Mouse (Mus musculus): ENCODE measurements around the gene Serpinb1b. TPM values are rescaled to one million over a fixed set of nuclear protein-coding genes. Genes with fewer than 3 reads are reported as not detected.
"Not testable (repeated sequence)": the region's sequence is repeated elsewhere in the genome, so short reads cannot be mapped to it uniquely, and the experiment has no call there.

The Serpinb1b gene
- 5.1 TPM for polyA plus RNA-seq (2021)

DNA sequence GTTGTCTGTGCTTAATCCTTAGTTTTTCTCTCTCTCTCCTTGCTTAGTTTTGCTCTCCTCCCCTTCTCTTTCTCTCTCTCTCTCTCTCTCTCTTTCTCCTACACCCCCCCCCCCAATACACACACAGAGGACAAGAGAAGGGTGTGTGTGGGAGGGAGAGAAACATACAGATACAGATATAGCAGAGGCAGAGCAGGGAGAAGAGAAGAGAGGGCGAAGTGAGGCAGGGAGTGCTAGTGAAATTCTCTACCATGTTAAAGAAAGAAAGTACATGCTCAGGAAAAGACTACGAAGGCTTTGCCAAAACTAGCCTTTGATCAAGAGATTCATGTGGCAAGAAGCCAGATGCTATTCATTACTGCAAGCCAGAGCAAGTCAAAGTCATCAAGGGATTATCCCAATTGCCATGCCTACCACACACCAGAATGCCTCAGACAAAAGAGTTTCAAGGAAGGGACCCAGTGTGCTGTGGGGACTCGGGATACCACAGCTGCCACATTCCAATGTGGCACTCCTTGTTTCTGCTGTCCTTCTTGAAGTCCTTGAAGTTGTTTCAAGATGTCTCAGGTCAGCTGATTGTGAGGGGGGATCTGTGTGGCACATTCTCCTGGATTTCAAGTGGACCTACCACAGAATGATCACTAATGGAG is at the start of gene Serpinb1b:
Gene Serpinb1b, plus strand, starts transcription at position 520 of the 650 bp plus-strand sequence.
- DNase-seq (ENCODE audit: low read depth, low spot score), result no peak
- POLR2A ChIA-PET, result no interaction called here
- CTCF ChIA-PET, result interaction anchor here (1.8 kb wide), 1 partner anchor 175 kb away, joined by 8 read pairs; no protein-coding TSS in a partner anchor
- in situ Hi-C loops (cut with MboI; ENCODE audit: low pct_unique_long_range_greater_than_20kb), result loop anchor here (10.0 kb wide), 1 partner anchor 687 kb away; no protein-coding TSS in a partner anchor
- peak; percentile 54 for ATAC-seq
- TF ChIP-seq CTCF (IDR thresholded peaks at IDR 0.05), result no peak
- H3K27me3 ChIP-seq, result no peaks in the 10 kb centered on the region

DNA sequence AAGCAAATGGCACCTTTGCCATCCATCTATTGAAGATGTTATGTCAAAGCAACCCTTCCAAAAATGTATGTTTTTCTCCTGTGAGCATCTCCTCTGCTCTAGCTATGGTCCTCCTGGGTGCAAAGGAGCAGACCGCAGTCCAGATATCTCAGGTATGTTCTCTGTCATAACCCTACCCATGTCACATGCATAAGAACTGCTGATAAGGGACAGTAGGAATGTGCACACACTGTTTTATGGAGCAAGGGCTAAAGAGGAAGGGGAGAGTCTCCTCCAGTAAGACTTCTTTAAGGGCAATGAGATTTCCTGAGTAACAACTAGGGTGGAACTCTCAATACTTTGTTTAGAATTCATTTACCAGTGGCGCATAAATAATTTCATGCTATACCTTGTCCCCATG is 48.9 kb upstream of the Serpinb1b start:
- in situ Hi-C loops (cut with MboI; ENCODE audit: low pct_unique_long_range_greater_than_20kb); POLR2A ChIA-PET; H3K27me3 ChIP-seq; ATAC-seq; CTCF ChIA-PET; DNase-seq (ENCODE audit: low read depth, low spot score): not testable (repeated sequence)

DNA sequence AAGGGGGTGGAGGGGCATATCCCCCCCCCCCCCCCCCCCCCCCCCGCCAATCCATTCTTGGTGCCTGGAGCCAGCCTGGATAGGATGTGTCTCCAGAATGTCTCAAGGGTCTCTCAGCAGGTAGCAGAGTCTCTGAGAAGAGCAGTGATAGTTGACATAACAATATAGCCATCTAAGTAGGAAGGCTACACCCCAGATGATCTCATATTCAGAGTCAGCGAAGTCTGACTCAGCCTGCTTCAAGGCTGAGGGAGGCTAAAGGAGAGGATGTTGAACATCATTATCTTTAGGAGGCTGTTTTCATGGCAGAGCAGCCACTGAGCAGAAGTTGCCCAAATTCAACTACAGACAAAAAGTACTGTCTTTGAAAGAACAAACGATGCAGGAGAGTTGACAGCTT is 48.1 kb upstream of the Serpinb1b start:
- DNase-seq (ENCODE audit: low read depth, low spot score), result no peak
- POLR2A ChIA-PET, result no interaction called here
- TF ChIP-seq CTCF (IDR thresholded peaks at IDR 0.05), result no peak
- CTCF ChIA-PET, result interaction anchor here (1.2 kb wide), 1 partner anchor 44 kb away, joined by 3 read pairs; no protein-coding TSS in a partner anchor
- in situ Hi-C loops (cut with MboI; ENCODE audit: low pct_unique_long_range_greater_than_20kb), result no loop called here
- no peaks in the 10 kb centered on the region for H3K27me3 ChIP-seq
- no peak for ATAC-seq

DNA sequence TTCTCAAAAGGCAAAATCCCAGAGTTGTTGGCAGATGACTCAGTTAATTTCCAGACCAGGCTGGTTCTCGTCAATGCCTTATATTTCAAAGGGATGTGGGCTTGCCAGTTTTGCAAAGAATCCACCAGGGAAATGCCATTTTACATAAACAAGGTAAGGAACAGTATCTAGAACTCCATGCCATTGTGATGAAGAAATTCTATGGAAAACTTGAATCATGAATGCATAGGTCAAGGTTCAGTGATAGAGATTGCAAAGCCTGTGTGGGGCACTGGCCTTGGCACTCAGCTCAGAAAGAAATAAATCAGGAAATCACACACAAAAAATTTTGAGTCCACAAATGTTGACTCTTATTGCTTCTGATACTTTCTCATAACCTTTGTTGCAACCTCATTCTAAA is 42.9 kb upstream of the Serpinb1b start:
- no peaks in the 10 kb centered on the region for H3K27me3 ChIP-seq
- ATAC-seq, result no peak
- DNase-seq (ENCODE audit: low read depth, low spot score), result no peak
- ChIA-PET CTCF (no interaction called here), POLR2A (no interaction called here)
- no peak for TF ChIP-seq CTCF (IDR thresholded peaks at IDR 0.05)
- in situ Hi-C loops (cut with MboI; ENCODE audit: low pct_unique_long_range_greater_than_20kb), result no loop called here

DNA sequence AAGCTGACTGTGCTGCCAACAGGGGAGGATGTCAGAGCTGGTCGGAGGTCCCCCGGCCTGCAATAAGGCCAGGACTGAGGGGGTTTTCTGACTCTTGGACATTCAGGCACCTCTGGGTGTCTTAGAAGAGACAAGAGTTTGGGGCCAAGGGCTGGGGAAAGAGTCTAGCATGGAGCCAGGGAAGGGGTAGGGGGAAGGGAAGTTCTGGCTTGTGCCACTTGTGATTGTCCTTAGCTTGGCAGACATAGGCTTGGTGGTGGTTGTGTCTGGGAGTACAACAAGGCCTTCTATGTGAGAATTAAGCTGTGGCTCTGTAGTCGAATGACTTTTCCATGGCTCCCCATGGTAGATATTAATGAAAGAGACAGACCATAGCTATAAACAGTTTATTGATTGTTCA is 34.8 kb upstream of the Serpinb1b start:
- TF ChIP-seq CTCF (IDR thresholded peaks at IDR 0.05), result no peak
- ChIA-PET POLR2A (no interaction called here), CTCF (no interaction called here)
- DNase-seq (ENCODE audit: low read depth, low spot score), result no peak
- in situ Hi-C loops (cut with MboI; ENCODE audit: low pct_unique_long_range_greater_than_20kb), result no loop called here
- H3K27me3 ChIP-seq, result no peaks in the 10 kb centered on the region
- ATAC-seq, result no peak

DNA sequence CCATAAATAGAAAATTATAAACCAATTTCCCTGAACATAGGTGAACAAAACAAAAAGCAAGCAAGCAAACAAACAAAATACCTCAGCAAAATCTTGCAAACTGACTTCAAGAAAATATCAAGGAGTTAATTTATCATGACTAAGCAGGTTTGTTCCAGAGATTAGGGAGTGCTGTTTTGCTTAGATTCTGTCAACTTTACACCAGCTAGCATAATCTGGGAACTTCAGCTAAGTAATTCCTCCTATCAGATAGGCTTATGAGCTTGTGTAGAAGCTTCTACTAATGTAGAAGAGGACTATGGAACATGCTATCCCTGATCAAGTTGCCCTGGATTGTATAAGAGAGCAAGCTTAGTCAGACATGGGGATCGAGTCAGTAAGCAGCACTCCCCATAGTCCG is 31.1 kb upstream of the Serpinb1b start:
- POLR2A ChIA-PET, result no interaction called here
- in situ Hi-C loops (cut with MboI; ENCODE audit: low pct_unique_long_range_greater_than_20kb), result no loop called here
- CTCF ChIA-PET, result no interaction called here

DNA sequence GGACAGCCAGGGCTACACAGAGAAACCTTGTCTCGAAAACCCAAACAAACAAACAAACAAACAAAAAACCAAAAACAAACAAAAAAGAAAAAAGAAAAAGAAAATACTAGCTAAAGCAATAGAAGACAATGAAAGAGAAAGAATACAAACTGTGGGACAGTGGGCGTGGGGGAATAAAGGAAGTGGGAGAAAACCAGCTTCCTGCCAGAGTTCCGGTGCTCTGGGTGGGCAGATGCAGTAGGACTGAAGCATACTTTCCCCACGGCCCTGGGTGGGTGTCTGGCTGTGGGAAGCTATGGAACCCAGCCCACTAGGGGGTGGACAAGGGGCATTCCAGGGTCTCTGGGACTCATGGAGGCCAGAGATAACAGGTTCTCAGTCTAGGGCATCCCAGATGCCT is 30.2 kb upstream of the Serpinb1b start:
- ChIA-PET CTCF (no interaction called here), POLR2A (no interaction called here)
- TF ChIP-seq CTCF (IDR thresholded peaks at IDR 0.05), result no peak
- no peak for ATAC-seq
- no peaks in the 10 kb centered on the region for H3K27me3 ChIP-seq
- DNase-seq (ENCODE audit: low read depth, low spot score), result no peak
- in situ Hi-C loops (cut with MboI; ENCODE audit: low pct_unique_long_range_greater_than_20kb), result no loop called here

More for the DNA sequence above, 31.1 kb upstream of the Serpinb1b start:
- TF ChIP-seq CTCF (IDR thresholded peaks at IDR 0.05), result no peak
- DNase-seq (ENCODE audit: low read depth, low spot score), result no peak
- no peak for ATAC-seq
- no peaks in the 10 kb centered on the region for H3K27me3 ChIP-seq

DNA sequence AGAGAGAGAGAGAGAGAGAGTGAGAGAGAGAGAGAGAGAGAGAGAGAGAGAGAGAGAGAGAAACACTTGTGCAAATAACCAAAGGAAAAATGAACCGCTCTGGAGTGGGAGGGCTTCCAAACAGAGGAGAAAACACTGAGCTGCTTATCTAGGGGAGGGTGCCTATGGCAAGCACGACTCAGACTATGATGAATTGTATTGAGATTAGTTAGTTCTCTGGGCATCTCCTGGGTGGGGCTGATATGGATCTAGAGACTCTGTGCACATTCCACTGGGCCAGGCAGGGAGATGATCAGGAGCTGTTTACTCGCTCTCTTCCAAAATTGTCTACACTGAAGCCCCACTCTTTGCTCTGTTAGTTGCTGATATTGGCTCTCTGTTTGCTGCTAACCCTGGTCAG is 26.7 kb upstream of the Serpinb1b start:
- CTCF ChIA-PET, result interaction anchor here (1.8 to 2.1 kb wide), 3 partner anchors 14 to 47 kb away, joined by 4 to 6 read pairs (median 5); no protein-coding TSS in a partner anchor
- in situ Hi-C loops (cut with MboI; ENCODE audit: low pct_unique_long_range_greater_than_20kb), result no loop called here
- DNase-seq (ENCODE audit: low read depth, low spot score) (no peak), ATAC-seq (no peak)
- no peak for TF ChIP-seq CTCF (IDR thresholded peaks at IDR 0.05)
- POLR2A ChIA-PET, result interaction anchor here (0.8 kb wide), 1 partner anchor 507 kb away, joined by 3 read pairs; no protein-coding TSS in a partner anchor
- H3K27me3 ChIP-seq, result no peaks in the 10 kb centered on the region

DNA sequence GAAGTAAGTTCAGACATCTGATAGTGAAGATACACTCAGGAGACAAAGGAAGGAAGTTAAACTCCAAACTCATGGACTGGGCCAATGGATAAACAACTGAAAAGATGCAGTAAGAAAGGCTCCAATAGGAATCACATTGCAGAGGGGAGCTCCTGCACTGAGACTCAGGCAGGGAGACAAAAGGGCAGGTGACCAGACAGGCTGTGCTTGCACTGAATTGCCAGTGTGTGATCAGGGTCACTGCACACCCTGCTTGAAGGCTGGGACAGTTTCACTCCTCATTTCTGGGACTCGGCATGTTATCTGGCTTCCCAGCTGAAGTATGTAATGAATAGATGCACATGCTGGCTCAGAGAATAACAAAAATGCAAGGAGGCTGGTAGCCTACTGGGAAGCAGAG is 15.3 kb upstream of the Serpinb1b start:
- CTCF ChIA-PET, result interaction anchor here (1.3 to 1.5 kb wide), 2 partner anchors 9 to 54 kb away, joined by 3 to 5 read pairs; no protein-coding TSS in a partner anchor
- in situ Hi-C loops (cut with MboI; ENCODE audit: low pct_unique_long_range_greater_than_20kb), result no loop called here
- H3K27me3 ChIP-seq, result no peaks in the 10 kb centered on the region
- no peak for DNase-seq (ENCODE audit: low read depth, low spot score)
- ATAC-seq, result no peak
- POLR2A ChIA-PET, result no interaction called here
- no peak for TF ChIP-seq CTCF (IDR thresholded peaks at IDR 0.05)

DNA sequence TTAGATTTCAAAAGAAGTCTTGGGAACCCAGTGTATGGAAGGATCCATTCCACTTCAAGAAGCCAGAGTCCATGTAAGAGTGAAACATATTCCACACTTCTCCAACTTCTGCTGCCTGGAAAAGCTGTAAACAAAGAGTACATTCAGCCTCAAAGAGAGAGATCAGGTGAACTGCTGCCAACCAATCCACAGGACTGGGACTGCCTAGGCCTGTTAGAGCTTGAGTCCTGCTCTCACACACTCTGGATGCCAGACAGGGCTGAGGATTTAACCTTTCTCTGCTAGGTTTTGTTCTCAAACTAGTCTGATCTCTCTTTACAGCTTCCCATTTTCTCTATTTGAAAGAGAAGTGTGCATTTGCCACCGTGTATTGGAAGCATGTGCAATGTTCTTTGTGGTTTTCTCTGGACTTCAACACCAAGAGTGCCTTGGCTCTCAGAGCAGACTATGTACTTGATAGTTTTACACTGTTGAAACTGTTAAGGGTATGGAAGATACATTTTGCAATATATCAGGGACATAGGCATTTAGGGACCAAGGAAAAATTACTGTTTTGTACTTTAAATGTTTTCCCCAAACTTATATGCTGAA is 10.9 kb upstream of the Serpinb1b start:
- in situ Hi-C loops (cut with MboI; ENCODE audit: low pct_unique_long_range_greater_than_20kb), result no loop called here
- no peaks in the 10 kb centered on the region for H3K27me3 ChIP-seq
- DNase-seq (ENCODE audit: low read depth, low spot score), result no peak
- CTCF ChIA-PET, result no interaction called here
- ATAC-seq, result no peak
- TF ChIP-seq CTCF (IDR thresholded peaks at IDR 0.05), result no peak
- POLR2A ChIA-PET, result no interaction called here

DNA sequence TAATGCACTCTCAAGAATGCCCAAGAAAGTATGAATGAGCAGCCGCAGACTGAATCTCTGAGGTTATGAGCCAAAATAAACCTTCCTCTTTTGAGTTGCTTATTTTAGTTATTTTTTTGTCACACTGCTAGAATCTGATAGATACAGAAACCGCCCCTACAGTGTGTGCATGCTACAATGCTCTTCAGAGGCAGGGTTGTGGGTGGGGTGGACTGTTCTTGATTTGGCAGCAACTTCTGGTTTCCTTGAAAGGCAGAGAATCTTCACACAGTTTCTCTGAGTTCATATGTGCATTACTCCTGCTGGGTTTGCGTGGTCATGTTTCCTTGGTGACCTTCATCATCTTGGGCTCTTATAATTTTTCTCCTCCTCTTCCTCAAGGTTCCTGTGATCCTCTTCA is 10.2 kb upstream of the Serpinb1b start:
- no peak for TF ChIP-seq CTCF (IDR thresholded peaks at IDR 0.05)
- in situ Hi-C loops (cut with MboI; ENCODE audit: low pct_unique_long_range_greater_than_20kb), result no loop called here
- no peak for ATAC-seq
- no peak for DNase-seq (ENCODE audit: low read depth, low spot score)
- CTCF ChIA-PET, result no interaction called here
- no peaks in the 10 kb centered on the region for H3K27me3 ChIP-seq
- POLR2A ChIA-PET, result no interaction called here
